Mouse (Mus musculus) midbrain, embryonic 11.5 days (tissue): ENCODE data around the gene Npr1. TPM values are rescaled to one million over a fixed set of nuclear protein-coding genes. Genes with fewer than 3 reads are reported as not detected.
A peak's percentile ranks its signal among the peaks of the same experiment; 100 is the strongest.

Experiments used
- ATAC-seq: fragments of 200-750 bp; cut with Nextera tagmentation; 2 replicates; pipeline ENCODE4 v1.8.0; 2017; ENCODE audit warnings: moderate TSS enrichment, moderate library complexity; ENCODE audit not compliant: low FRiP score
- DNase-seq: peaks from one replicate; pipeline ENCODE4 v3.0.0; 2015; ENCODE audit warnings: low spot score; ENCODE audit errors: missing footprints
- H3K27ac ChIP-seq: fragments of 300-500 bp; sonication (generic); 2 replicates; pipeline ENCODE4 v1.5.1; 2014; ENCODE audit warnings: low read depth, low read length
- H3K27me3 ChIP-seq: fragments of 300-500 bp; sonication (generic); 2 replicates; pipeline ENCODE4 v1.6.1; 2014; ENCODE audit warnings: mild to moderate bottlenecking, low read length, moderate library complexity, mixed read lengths; ENCODE audit not compliant: control insufficient read depth, insufficient read depth
- H3K36me3 ChIP-seq: fragments of 300-500 bp; sonication (generic); 2 replicates; pipeline ENCODE4 v1.6.1; 2014; ENCODE audit warnings: mild to moderate bottlenecking, low read length, moderate library complexity, mixed read lengths; ENCODE audit not compliant: control insufficient read depth, insufficient read depth
- H3K4me1 ChIP-seq: fragments of 300-500 bp; sonication (generic); 2 replicates; pipeline ENCODE4 v1.6.1; 2014; ENCODE audit warnings: low read length; ENCODE audit not compliant: control insufficient read depth, insufficient read depth
- H3K4me2 ChIP-seq: fragments of 300-500 bp; sonication (generic); 2 replicates; pipeline ENCODE4 v1.6.1; 2014; ENCODE audit warnings: mild to moderate bottlenecking, moderate library complexity
- H3K4me3 ChIP-seq: fragments of 300-500 bp; sonication (generic); 2 replicates; pipeline ENCODE4 v1.5.1; 2014; ENCODE audit warnings: low read depth, low read length
- H3K9ac ChIP-seq: fragments of 300-500 bp; sonication (generic); 2 replicates; pipeline ENCODE4 v1.6.1; 2014; ENCODE audit warnings: low read length
- H3K9me3 ChIP-seq: fragments of 300-500 bp; sonication (generic); 2 replicates; pipeline ENCODE4 v1.6.1; 2016; ENCODE audit warnings: low read length; ENCODE audit not compliant: control insufficient read depth
- WGBS: fragments of 180-500 bp; shearing (Covaris S2); extraction: QIAGEN DNeasy Blood & Tissue Kit; methylation state at CpG from one replicate; pipeline ENCODE4 v1.1.7; 2014; 5-methylcytosine and 5-hydroxymethylcytosine counted together
- polyA plus RNA-seq: library from polyadenylated mRNA; unstranded; fragments of >200 nt; fragmentation: Nextera tagmentation; extraction: Ambion mirVana; gene quantifications from 2 replicates; pipeline ENCODE4 v1.2.1, GENCODE M21; 2014

The Npr1 gene
- polyA plus RNA-seq, 1 experiment from 2014 or later, result 2.4 TPM

GRCm38 (mm10) chr3:90413011-90413396 is 52.7 kb downstream of the Npr1 start:
- no peak for ATAC-seq

GRCm38 (mm10) chr3:90412312-90413010 is 53.2 kb downstream of the Npr1 start:
- DNase-seq, result peak; percentile 95
- 0 out of 2 replicates have a peak, but pooled peaks have one; percentile 59 for ATAC-seq
- WGBS, result 54% methylated on average over 5 of the region's 5 CpGs

More at GRCm38 (mm10) chr3:90413011-90413396, 52.7 kb downstream of the Npr1 start:
- Histone ChIP-seq H3K27ac (no peak overlapping the region), H3K4me2 (no peak overlapping the region), H3K4me3 (no peak overlapping the region), H3K9me3 (no peaks in the 10 kb centered on the region), H3K4me1 (no peaks in the 10 kb centered on the region), H3K36me3 (peaks cover 23% of the 10 kb centered on the region), H3K27me3 (no peaks in the 10 kb centered on the region), H3K9ac (no peak overlapping the region)
- DNase-seq, result no peak
- WGBS, result 75% methylated on average over 3 of the region's 3 CpGs

GRCm38 (mm10) chr3:90408721-90409120 is 56.9 kb downstream of the Npr1 start:
- DNase-seq (no peak), ATAC-seq (no peak)
- Histone ChIP-seq H3K4me1 (no peaks in the 10 kb centered on the region), H3K27ac (no peak overlapping the region), H3K4me2 (no peak overlapping the region), H3K4me3 (no peak overlapping the region), H3K9me3 (no peaks in the 10 kb centered on the region), H3K27me3 (no peaks in the 10 kb centered on the region), H3K36me3 (peaks cover 39% of the 10 kb centered on the region), H3K9ac (no peak overlapping the region)
- 95% methylated on average over 3 of the region's 3 CpGs for WGBS

More at GRCm38 (mm10) chr3:90412312-90413010, 53.2 kb downstream of the Npr1 start:
- Histone ChIP-seq H3K4me3 (no peak overlapping the region), H3K36me3 (peaks cover 28% of the 10 kb centered on the region), H3K9ac (no peak overlapping the region), H3K4me2 (no peak overlapping the region), H3K9me3 (no peaks in the 10 kb centered on the region), H3K27ac (no peak overlapping the region), H3K4me1 (no peaks in the 10 kb centered on the region), H3K27me3 (no peaks in the 10 kb centered on the region)

GRCm38 (mm10) chr3:90406414-90406813 is 59.3 kb downstream of the Npr1 start:
- no peak overlapping the region for H3K4me2 ChIP-seq
- no peaks in the 10 kb centered on the region for H3K27me3 ChIP-seq
- no peaks in the 10 kb centered on the region for H3K4me1 ChIP-seq
- H3K36me3 ChIP-seq, result peaks cover 52% of the 10 kb centered on the region
- no peak overlapping the region for H3K27ac ChIP-seq
- no peak for ATAC-seq
- no peak for DNase-seq
- no peak overlapping the region for H3K9ac ChIP-seq
- WGBS, result 91% methylated on average over 5 of the region's 5 CpGs
- no peak overlapping the region for H3K4me3 ChIP-seq
- H3K9me3 ChIP-seq, result no peaks in the 10 kb centered on the region

GRCm38 (mm10) chr3:90404609-90405008 is 61.1 kb downstream of the Npr1 start:
- Histone ChIP-seq H3K27me3 (no peaks in the 10 kb centered on the region), H3K9me3 (no peaks in the 10 kb centered on the region), H3K36me3 (peaks cover 54% of the 10 kb centered on the region), H3K4me3 (no peak overlapping the region), H3K4me1 (no peaks in the 10 kb centered on the region), H3K27ac (no peak overlapping the region), H3K9ac (no peak overlapping the region), H3K4me2 (no peak overlapping the region)
- 87% methylated on average over 4 of the region's 4 CpGs for WGBS
- DNase-seq (no peak), ATAC-seq (no peak)

- DNase-seq, result no peak
- Histone ChIP-seq H3K9me3 (no peaks in the 10 kb centered on the region), H3K4me3 (no peak overlapping the region), H3K9ac (no peak overlapping the region), H3K27me3 (no peaks in the 10 kb centered on the region), H3K27ac (no peak overlapping the region), H3K4me1 (no peaks in the 10 kb centered on the region), H3K4me2 (no peak overlapping the region), H3K36me3 (peaks cover 59% of the 10 kb centered on the region)
- 94% methylated on average over 3 of the region's 3 CpGs for WGBS
- ATAC-seq, result no peak
Measured at GRCm38 (mm10) chr3:90404121-90404520, 61.5 kb downstream of the Npr1 start.

- Histone ChIP-seq H3K4me3 (no peak overlapping the region), H3K9ac (no peak overlapping the region), H3K36me3 (peaks cover 47% of the 10 kb centered on the region), H3K4me1 (no peaks in the 10 kb centered on the region), H3K27ac (no peak overlapping the region), H3K27me3 (no peaks in the 10 kb centered on the region), H3K4me2 (no peak overlapping the region), H3K9me3 (no peaks in the 10 kb centered on the region)
- WGBS, result 79% methylated on average over 4 of the region's 4 CpGs
- ATAC-seq (no peak), DNase-seq (no peak)
Measured at GRCm38 (mm10) chr3:90400993-90401392, 64.7 kb downstream of the Npr1 start.

Other genes starting within 250 kb of the Npr1 start
- 110 and 112 TPM in 2 replicates for gene Jtb, start 234.3 kb downstream of the Npr1 start, polyA plus RNA-seq
- 3.2 and 4.3 TPM in 2 replicates for gene Creb3l4, start 222.4 kb downstream of the Npr1 start, polyA plus RNA-seq
- 58.7 and 59.4 TPM in 2 replicates for gene Slc39a1, start 217.7 kb downstream of the Npr1 start, polyA plus RNA-seq
- gene Crtc2, start 211.7 kb downstream of the Npr1 start, polyA plus RNA-seq, result 8.0 and 9.0 TPM in 2 replicates
- gene Dennd4b, start 200.7 kb downstream of the Npr1 start, polyA plus RNA-seq, result 3.8 and 4.0 TPM in 2 replicates
- gene Gatad2b, start 172.7 kb downstream of the Npr1 start, polyA plus RNA-seq, result 10.4 TPM in 2 replicates
- 9.3 and 10.0 TPM in 2 replicates for gene Slc27a3, start 75.9 kb downstream of the Npr1 start, polyA plus RNA-seq
- gene Ints3, start 32.2 kb downstream of the Npr1 start, polyA plus RNA-seq, result 34.4 and 34.7 TPM in 2 replicates
- gene Ilf2, start 10.3 kb upstream of the Npr1 start, polyA plus RNA-seq, result 338 and 369 TPM in 2 replicates
- 70.9 and 77.2 TPM in 2 replicates for gene Snapin, start 25.2 kb upstream of the Npr1 start, polyA plus RNA-seq
- gene Chtop, start 43.6 kb upstream of the Npr1 start, polyA plus RNA-seq, result 138 and 146 TPM in 2 replicates
- gene S100a1, start 48.5 kb upstream of the Npr1 start, polyA plus RNA-seq, result 6.9 and 8.0 TPM in 2 replicates
- 11.6 and 14.1 TPM in 2 replicates for gene S100a13, start 48.6 kb upstream of the Npr1 start, polyA plus RNA-seq
- not detected in 2 replicates for gene S100a14, start 61.0 kb upstream of the Npr1 start, polyA plus RNA-seq
- 37.2 and 40.0 TPM in 2 replicates for gene S100a16, start 71.4 kb upstream of the Npr1 start, polyA plus RNA-seq
- not detected in 2 replicates for gene S100a3, start 94.7 kb upstream of the Npr1 start, polyA plus RNA-seq
- gene S100a2, start 124.4 kb upstream of the Npr1 start, polyA plus RNA-seq, result not detected in 2 replicates
- gene Gm42674, start 136.0 kb upstream of the Npr1 start, polyA plus RNA-seq, result not detected in 2 replicates
- 0.34 and 0.50 TPM in 2 replicates for gene S100a4, start 137.9 kb upstream of the Npr1 start, polyA plus RNA-seq
- not detected in 2 replicates for gene S100a5, start 142.7 kb upstream of the Npr1 start, polyA plus RNA-seq
- 24.5 and 25.1 TPM in 2 replicates for gene S100a6, start 147.0 kb upstream of the Npr1 start, polyA plus RNA-seq
- not detected in 2 replicates for gene S100a7a, start 188.2 kb upstream of the Npr1 start, polyA plus RNA-seq
- 2.0 and 2.8 TPM in 2 replicates for gene S100a8, start 203.1 kb upstream of the Npr1 start, polyA plus RNA-seq
- gene S100a9, start 229.9 kb upstream of the Npr1 start, polyA plus RNA-seq, result 1.5 and 2.0 TPM in 2 replicates